Comparison of ENCODE assay signal across 8 mouse cellular contexts in genomic region chr17:26244101-26244841, GRCm38 (mm10). TPM values are rescaled to one million over a fixed set of nuclear protein-coding genes. Genes with fewer than 3 reads are reported as not detected.
A peak's percentile ranks its signal among the peaks of the same experiment; 100 is the strongest.
DNase-seq lines count a peak whose midpoint lies in the region; ATAC-seq lines count a peak whose summit lies in the region.

Fam234a (minus strand) TSS chr17:26244242.

- 0 out of 2 replicates have a peak, but pooled peaks cover 9% of the 10 kb centered on the region for H3K27me3 ChIP-seq in hindbrain, embryonic 13.5 days

- peak; percentile 98 for ATAC-seq in hindbrain, embryonic 13.5 days (ENCODE audit: low FRiP score)

- peaks cover 23% of the 10 kb centered on the region for H3K4me1 ChIP-seq in hindbrain, embryonic 13.5 days (replicated peaks)

- peak within 1 kb of the TSS; percentile 75 for H3K4me3 ChIP-seq in hindbrain, embryonic 13.5 days

- DNase-seq in T-cell, adult 2 months (ENCODE audit: low spot score): peak; percentile 89
- peak; percentile 93 to 97 for DNase-seq in cerebellum, postnatal 25 days
- DNase-seq in frontal cortex, postnatal 25 days (ENCODE audit: low spot score in 2 of 2): peak; percentile 65 to 79
- DNase-seq in layer of hippocampus, postnatal 14 days (ENCODE audit: low spot score in 2 of 2): peak; percentile 86 to 94
- DNase-seq in lung, postnatal 10 days: peak; percentile 96
- DNase-seq in ovary, postnatal 14 days (ENCODE audit: low spot score): peak; percentile 91
- peak; percentile 92 for DNase-seq in thymus, postnatal 14 days

- peak within 1 kb of the TSS; percentile 88 for H3K9ac ChIP-seq in hindbrain, embryonic 13.5 days

- H3K9me3 ChIP-seq in hindbrain, embryonic 13.5 days: no peaks in the 10 kb centered on the region

- WGBS in hindbrain, embryonic 13.5 days: 7% methylated on average over 24 of the region's 33 CpGs

- peak within 1 kb of the TSS; percentile 85 for H3K27ac ChIP-seq in hindbrain, embryonic 13.5 days

- peak within 1 kb of the TSS; percentile 84 for H3K4me2 ChIP-seq in hindbrain, embryonic 13.5 days

- H3K36me3 ChIP-seq in hindbrain, embryonic 13.5 days: no peaks in the 10 kb centered on the region

RNA-seq across cellular contexts. Expression of gene Fam234a, which starts in this region (rescaled TPM):
- 30.8 and 31.4 TPM in 2 replicates for polyA plus RNA-seq in hindbrain, embryonic 13.5 days (2015; fragmentation: Nextera tagmentation; extraction: Ambion mirVana)
- 10 to 100 TPM; 24.8 to 31.5 TPM for total RNA-seq in layer of hippocampus, postnatal 14 days (2021)

Comparison
In these comparisons a context has a peak if more than half of its experiments do, and no peak if none do; other contexts are left out.
1. Peak in every context shown above with its lines: DNase-seq, ATAC-seq, H3K4me3 ChIP-seq and H3K27ac ChIP-seq.